Mouse (Mus musculus) kidney, adult 2 months (tissue): ENCODE results near the gene Sec1. TPM values are rescaled to one million over a fixed set of nuclear protein-coding genes. Genes with fewer than 3 reads are reported as not detected.
"Not testable (repeated sequence)": the region's sequence is repeated elsewhere in the genome, so short reads cannot be mapped to it uniquely, and the experiment has no call there.

Source experiments
- DNase-seq: peaks from one replicate; pipeline ENCODE4 v3.0.0; 2021
- H3K27ac ChIP-seq: fragments of 200-500 bp; 2 replicates; pipeline ENCODE4 v1.5.1; 2012; ENCODE audit warnings: low read depth, low read length, control low read depth, inconsistent platforms; ENCODE audit not compliant: insufficient read depth
- H3K27me3 ChIP-seq: fragments of 200-500 bp; replicated peaks from 2 replicates; pipeline ENCODE4 v1.6.1; 2012; ENCODE audit warnings: mild to moderate bottlenecking, moderate library complexity, low read length, inconsistent platforms; ENCODE audit not compliant: control insufficient read depth, insufficient read depth
- H3K36me3 ChIP-seq: fragments of 200-500 bp; 2 replicates; pipeline ENCODE4 v1.6.1; 2012; ENCODE audit warnings: mild to moderate bottlenecking, moderate library complexity, low read length, inconsistent platforms; ENCODE audit not compliant: control insufficient read depth, insufficient read depth
- H3K4me1 ChIP-seq: fragments of 200-500 bp; 2 replicates; pipeline ENCODE4 v1.6.1; 2011; ENCODE audit warnings: low read length; ENCODE audit not compliant: control insufficient read depth, insufficient read depth
- H3K4me3 ChIP-seq: fragments of 200-500 bp; 2 replicates; pipeline ENCODE4 v1.5.1; 2011; ENCODE audit warnings: mild to moderate bottlenecking, low read depth, low read length, control low read depth; ENCODE audit not compliant: insufficient read depth
- CTCF ChIP-seq: fragments of 200-500 bp; conservative IDR thresholded peaks from 2 replicates; pipeline ENCODE4 v1.5.1; 2011; ENCODE audit warnings: low read depth, mild to moderate bottlenecking, control low read depth, low read length, moderate library complexity, mixed read lengths; ENCODE audit not compliant: insufficient read depth, insufficient read length
- POLR2A ChIP-seq: fragments of 200-500 bp; IDR thresholded peaks from one replicate; pipeline ENCODE4 v1.6.1; 2011; ENCODE audit warnings: low read depth, low read length, control low read depth
- WGBS: fragments of 180-500 bp; shearing (Covaris S2); methylation state at CpG from one replicate; pipeline ENCODE4 v1.1.7; 2018; 5-methylcytosine and 5-hydroxymethylcytosine counted together
- polyA plus RNA-seq: library from polyadenylated mRNA; depleted of rRNA; stranded (reverse); fragments of >200 nt; gene quantifications from 2 replicates; pipeline ENCODE4 v1.2.3, GENCODE M21; 2012

Sec1 gene
- polyA plus RNA-seq, 1 experiment = 0.22 TPM

- Histone ChIP-seq H3K4me3 (no peak overlapping the region), H3K27ac (no peak overlapping the region), H3K4me1 (peaks cover 16% of the 10 kb centered on the region), H3K27me3 (no peaks in the 10 kb centered on the region), H3K36me3 (no peaks in the 10 kb centered on the region)
- no peak for DNase-seq
- no peak for TF ChIP-seq POLR2A
- TF ChIP-seq CTCF = no peak
- WGBS = 96% methylated on average over 14 of the region's 14 CpGs
These were observed 15.7 kb downstream of the Sec1 start for GRCm38 (mm10) chr7:45678513-45678912.

- Histone ChIP-seq H3K4me1 (peaks cover 16% of the 10 kb centered on the region), H3K4me3 (no peak overlapping the region), H3K36me3 (no peaks in the 10 kb centered on the region), H3K27me3 (no peaks in the 10 kb centered on the region), H3K27ac (no peak overlapping the region)
- DNase-seq = no peak
- no peak for TF ChIP-seq POLR2A
- TF ChIP-seq CTCF = no peak
- WGBS = 90% methylated on average over 7 of the region's 7 CpGs
These were observed 16.4 kb downstream of the Sec1 start for GRCm38 (mm10) chr7:45677627-45678295.

DNA sequence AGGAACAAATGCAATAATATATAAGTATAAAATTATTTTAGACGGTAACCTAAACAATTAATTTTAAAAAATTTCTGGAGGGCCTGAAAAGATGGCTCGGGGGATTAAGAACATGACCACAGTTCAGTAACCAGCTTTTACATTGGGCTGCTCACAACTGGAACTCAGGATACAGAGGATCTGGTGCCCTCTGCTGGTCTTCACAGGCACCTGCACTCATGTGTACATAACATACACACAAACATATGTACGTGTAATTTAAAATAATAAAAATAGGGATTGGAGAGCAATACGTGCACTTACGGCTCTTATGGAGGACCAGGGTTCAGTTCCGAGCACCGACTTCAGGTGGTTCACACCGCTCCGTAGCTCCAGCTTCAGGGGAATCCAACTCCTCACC lies 25.3 kb downstream of the Sec1 start:
- Histone ChIP-seq H3K27me3 (no peaks in the 10 kb centered on the region), H3K36me3 (no peaks in the 10 kb centered on the region), H3K4me3 (no peak overlapping the region), H3K4me1 (no peaks in the 10 kb centered on the region), H3K27ac (no peak overlapping the region)
- DNase-seq = no peak
- 97% methylated on average over 9 of the region's 9 CpGs for WGBS
- TF ChIP-seq CTCF = peak; percentile 38
- TF ChIP-seq POLR2A = no peak

- WGBS = 86% methylated on average over 14 of the region's 14 CpGs
- H3K27me3 ChIP-seq = no peaks in the 10 kb centered on the region
These were observed 26.4 kb downstream of the Sec1 start for GRCm38 (mm10) chr7:45667761-45668160.

DNA sequence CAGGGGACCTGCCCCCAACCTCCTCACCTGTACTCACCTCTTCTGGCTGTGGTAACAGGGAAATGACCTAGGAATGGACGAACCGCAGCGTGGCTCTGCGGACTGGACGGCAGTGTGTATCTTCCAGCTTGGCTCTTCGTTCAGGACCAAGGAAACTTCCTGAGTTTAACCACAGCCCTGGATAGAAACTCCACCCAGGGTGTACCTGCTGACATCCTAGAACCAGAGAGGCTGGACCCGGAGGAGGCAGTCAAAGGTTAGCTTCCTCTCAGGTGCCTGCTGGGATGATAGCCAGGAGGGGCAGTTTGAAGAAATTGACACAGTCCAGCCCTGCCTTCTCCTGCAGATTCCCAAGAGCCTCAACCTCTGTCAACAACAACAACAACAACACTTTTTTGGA lies 28.0 kb downstream of the Sec1 start, which contains the start of gene Fut2:
TSS of gene Fut2 (minus strand) at position 234 of the 400 bp plus-strand sequence.
- Histone ChIP-seq H3K4me1 (no peaks in the 10 kb centered on the region), H3K36me3 (no peaks in the 10 kb centered on the region), H3K27ac (no peak within 1 kb of the TSS), H3K27me3 (no peaks in the 10 kb centered on the region), H3K4me3 (no peak within 1 kb of the TSS)
- DNase-seq = no peak
- WGBS = 66% methylated on average over 7 of the region's 7 CpGs
- no peak for TF ChIP-seq CTCF
- TF ChIP-seq POLR2A = no peak

More at GRCm38 (mm10) chr7:45667761-45668160, 26.4 kb downstream of the Sec1 start:
- DNase-seq = no peak
- Histone ChIP-seq H3K4me1 (no peaks in the 10 kb centered on the region), H3K27ac (no peak overlapping the region), H3K36me3 (no peaks in the 10 kb centered on the region), H3K4me3 (no peak overlapping the region)
- TF ChIP-seq POLR2A (no peak), CTCF (no peak)

- H3K4me1 ChIP-seq = no peaks in the 10 kb centered on the region
- H3K27me3 ChIP-seq = no peaks in the 10 kb centered on the region
- WGBS = 41% methylated on average over 13 of the region's 13 CpGs
These were observed 28.7 kb downstream of the Sec1 start for GRCm38 (mm10) chr7:45665303-45666138.

GRCm38 (mm10) chr7:45661702-45662101 lies 32.5 kb downstream of the Sec1 start:
- DNase-seq, H3K36me3 ChIP-seq, H3K27me3 ChIP-seq, H3K27ac ChIP-seq, H3K4me3 ChIP-seq, H3K4me1 ChIP-seq: not testable (repeated sequence)
- WGBS = 98% methylated on average over 6 of the region's 6 CpGs

More at GRCm38 (mm10) chr7:45665303-45666138, 28.7 kb downstream of the Sec1 start:
- Histone ChIP-seq H3K27ac (no peak overlapping the region), H3K4me3 (no peak overlapping the region), H3K36me3 (no peaks in the 10 kb centered on the region)
- no peak for DNase-seq
- TF ChIP-seq CTCF = no peak
- no peak for TF ChIP-seq POLR2A
